Mouse (Mus musculus): ENCODE results near the gene Gimap5. TPM values are rescaled to one million over a fixed set of nuclear protein-coding genes. Genes with fewer than 3 reads are reported as not detected.

Gene Gimap5
- polyA plus RNA-seq, 2 experiments: 3.5 to 3.8 TPM

DNA sequence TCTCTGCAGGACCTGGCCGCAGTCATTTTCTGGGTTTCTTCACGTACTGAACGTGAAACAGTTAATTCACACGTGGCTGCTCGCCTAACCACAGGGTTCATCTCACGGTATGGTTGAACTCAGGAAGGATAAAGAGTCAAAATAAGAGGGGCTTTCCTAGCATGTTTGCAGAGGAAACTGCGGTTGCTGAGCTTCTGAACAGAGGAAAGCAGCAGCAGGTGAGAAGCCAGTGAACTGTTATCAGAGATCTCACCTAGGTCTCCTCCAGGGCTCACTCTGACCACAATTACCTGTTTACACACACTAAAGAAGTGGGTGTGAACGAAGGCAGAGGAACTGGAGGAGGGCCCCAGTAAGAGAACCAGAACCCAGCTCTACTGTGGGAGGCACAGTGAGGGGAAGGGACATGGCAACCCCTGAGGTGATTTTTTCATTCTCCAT lies 13.1 kb upstream of the Gimap5 start:
- no peak for TF ChIP-seq POLR2A (IDR thresholded peaks at IDR 0.05; ENCODE audit: borderline replicate concordance, extremely low read depth, insufficient read depth, insufficient read length)
- no peaks in the 10 kb centered on the region for H3K27me3 ChIP-seq (ENCODE audit: control insufficient read depth, insufficient read depth, low read length)
- DNase-seq (ENCODE audit: low spot score): no peak
- ATAC-seq (ENCODE audit: low FRiP score, low read depth): no peak
- no peak overlapping the region for H3K9ac ChIP-seq (ENCODE audit: low read depth, low read length, severe bottlenecking)
- H3K4me3 ChIP-seq (replicated peaks; ENCODE audit: low read length): no peak overlapping the region
- no peaks in the 10 kb centered on the region for H3K9me3 ChIP-seq (ENCODE audit: control insufficient read depth, low read length)
- H3K4me1 ChIP-seq (ENCODE audit: control insufficient read depth, insufficient read depth, low read length): no peaks in the 10 kb centered on the region
- no peak overlapping the region for H3K27ac ChIP-seq (replicated peaks; ENCODE audit: low read depth, low read length)
- H3K36me3 ChIP-seq (ENCODE audit: control insufficient read depth, insufficient read depth, low read length): no peaks in the 10 kb centered on the region
- 50% methylated on average over 8 of the region's 8 CpGs for WGBS
- H3K4me2 ChIP-seq (replicated peaks; ENCODE audit: low read depth, low read length, severe bottlenecking): no peak overlapping the region

DNA sequence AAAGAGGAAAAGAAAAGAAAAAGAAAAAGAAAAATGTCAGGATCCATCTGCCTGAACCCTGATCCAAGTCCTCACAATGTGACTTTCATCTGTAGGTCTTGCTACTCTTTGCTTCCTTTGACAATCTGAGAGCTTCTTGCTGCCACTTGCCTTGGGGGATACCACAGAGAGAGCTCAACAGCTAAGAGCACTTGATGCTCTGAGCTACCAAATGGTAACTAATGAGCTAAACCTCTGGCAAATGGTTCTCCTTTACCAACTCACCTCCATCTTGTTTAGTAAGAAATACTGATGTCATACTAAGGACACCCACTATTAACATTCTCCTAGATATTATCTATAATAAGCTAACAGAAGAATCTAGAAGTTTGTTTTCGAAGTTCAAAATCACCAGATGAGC lies 12.3 kb upstream of the Gimap5 start:
- Histone ChIP-seq H3K27ac (replicated peaks; ENCODE audit: low read depth, low read length) (no peak overlapping the region), H3K4me2 (replicated peaks; ENCODE audit: low read depth, low read length, severe bottlenecking) (no peak overlapping the region), H3K4me1 (ENCODE audit: control insufficient read depth, insufficient read depth, low read length) (no peaks in the 10 kb centered on the region), H3K9me3 (ENCODE audit: control insufficient read depth, low read length) (no peaks in the 10 kb centered on the region), H3K36me3 (ENCODE audit: control insufficient read depth, insufficient read depth, low read length) (no peaks in the 10 kb centered on the region), H3K27me3 (ENCODE audit: control insufficient read depth, insufficient read depth, low read length) (no peaks in the 10 kb centered on the region), H3K4me3 (replicated peaks; ENCODE audit: low read length) (no peak overlapping the region), H3K9ac (ENCODE audit: low read depth, low read length, severe bottlenecking) (no peak overlapping the region)
- no peak for ATAC-seq (ENCODE audit: low FRiP score, low read depth)
- no peak for TF ChIP-seq POLR2A (IDR thresholded peaks at IDR 0.05; ENCODE audit: borderline replicate concordance, extremely low read depth, insufficient read depth, insufficient read length)
- DNase-seq (ENCODE audit: low spot score): no peak
- 78% methylated on average over 1 of the region's 1 CpGs for WGBS

DNA sequence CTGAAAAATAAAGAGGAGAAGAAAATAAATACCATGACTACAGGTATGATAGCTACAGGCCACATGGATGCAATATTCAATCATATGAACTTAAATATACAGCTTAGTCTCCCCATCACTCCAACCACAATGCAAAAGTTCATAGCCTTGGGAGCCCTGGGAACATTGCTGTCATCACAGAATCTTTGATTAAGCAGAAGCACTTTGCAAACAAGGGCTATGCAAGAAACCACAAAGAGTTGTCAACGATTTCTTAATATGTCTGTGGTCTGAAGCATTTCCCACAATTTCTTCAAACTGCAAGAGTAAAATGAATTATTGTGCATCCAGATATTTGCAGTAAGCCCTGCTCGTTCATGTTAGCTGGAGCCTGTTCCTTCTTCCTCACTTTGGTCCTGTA lies 8.9 kb upstream of the Gimap5 start:
- no peak for TF ChIP-seq POLR2A (IDR thresholded peaks at IDR 0.05; ENCODE audit: borderline replicate concordance, extremely low read depth, insufficient read depth, insufficient read length)
- WGBS: 60% methylated on average over 2 of the region's 2 CpGs
- ATAC-seq (ENCODE audit: low FRiP score, low read depth): no peak

DNA sequence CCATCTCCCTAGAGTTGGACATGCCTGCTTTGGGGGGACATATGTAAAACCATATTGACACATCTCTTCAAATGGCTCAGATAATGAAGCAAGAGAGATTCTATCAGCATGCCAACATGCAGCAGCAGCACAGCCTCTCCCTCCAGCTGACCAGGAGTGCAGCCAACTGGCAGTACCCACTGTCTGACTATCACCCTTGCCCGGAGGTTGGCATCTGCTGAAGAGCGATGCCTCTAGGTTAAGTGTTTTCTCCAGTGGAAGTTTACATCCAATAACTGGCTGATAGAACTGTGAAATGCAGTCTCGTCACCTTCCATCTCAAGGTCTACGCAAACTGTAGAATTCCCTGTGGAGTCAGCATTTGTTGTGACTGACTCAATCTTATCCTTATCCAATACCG lies 8.3 kb upstream of the Gimap5 start:
- 88% methylated on average over 5 of the region's 5 CpGs for WGBS
- Histone ChIP-seq H3K9ac (ENCODE audit: low read depth, low read length, severe bottlenecking) (no peak overlapping the region), H3K27ac (replicated peaks; ENCODE audit: low read depth, low read length) (no peak overlapping the region), H3K36me3 (ENCODE audit: control insufficient read depth, insufficient read depth, low read length) (no peaks in the 10 kb centered on the region), H3K27me3 (ENCODE audit: control insufficient read depth, insufficient read depth, low read length) (peaks cover 22% of the 10 kb centered on the region), H3K9me3 (ENCODE audit: control insufficient read depth, low read length) (no peaks in the 10 kb centered on the region), H3K4me2 (replicated peaks; ENCODE audit: low read depth, low read length, severe bottlenecking) (no peak overlapping the region), H3K4me3 (replicated peaks; ENCODE audit: low read length) (no peak overlapping the region), H3K4me1 (ENCODE audit: control insufficient read depth, insufficient read depth, low read length) (peaks cover 3% of the 10 kb centered on the region)
- TF ChIP-seq POLR2A (IDR thresholded peaks at IDR 0.05; ENCODE audit: borderline replicate concordance, extremely low read depth, insufficient read depth, insufficient read length): no peak
- ATAC-seq (ENCODE audit: low FRiP score, low read depth): no peak
- DNase-seq (ENCODE audit: low spot score): no peak

More for the DNA sequence above, 8.9 kb upstream of the Gimap5 start:
- peaks cover 17% of the 10 kb centered on the region for H3K27me3 ChIP-seq (ENCODE audit: control insufficient read depth, insufficient read depth, low read length)
- no peaks in the 10 kb centered on the region for H3K9me3 ChIP-seq (ENCODE audit: control insufficient read depth, low read length)
- H3K9ac ChIP-seq (ENCODE audit: low read depth, low read length, severe bottlenecking): no peak overlapping the region
- H3K4me3 ChIP-seq (replicated peaks; ENCODE audit: low read length): no peak overlapping the region
- DNase-seq (ENCODE audit: low spot score): no peak
- no peaks in the 10 kb centered on the region for H3K36me3 ChIP-seq (ENCODE audit: control insufficient read depth, insufficient read depth, low read length)
- no peaks in the 10 kb centered on the region for H3K4me1 ChIP-seq (ENCODE audit: control insufficient read depth, insufficient read depth, low read length)
- H3K27ac ChIP-seq (replicated peaks; ENCODE audit: low read depth, low read length): no peak overlapping the region
- no peak overlapping the region for H3K4me2 ChIP-seq (replicated peaks; ENCODE audit: low read depth, low read length, severe bottlenecking)

DNA sequence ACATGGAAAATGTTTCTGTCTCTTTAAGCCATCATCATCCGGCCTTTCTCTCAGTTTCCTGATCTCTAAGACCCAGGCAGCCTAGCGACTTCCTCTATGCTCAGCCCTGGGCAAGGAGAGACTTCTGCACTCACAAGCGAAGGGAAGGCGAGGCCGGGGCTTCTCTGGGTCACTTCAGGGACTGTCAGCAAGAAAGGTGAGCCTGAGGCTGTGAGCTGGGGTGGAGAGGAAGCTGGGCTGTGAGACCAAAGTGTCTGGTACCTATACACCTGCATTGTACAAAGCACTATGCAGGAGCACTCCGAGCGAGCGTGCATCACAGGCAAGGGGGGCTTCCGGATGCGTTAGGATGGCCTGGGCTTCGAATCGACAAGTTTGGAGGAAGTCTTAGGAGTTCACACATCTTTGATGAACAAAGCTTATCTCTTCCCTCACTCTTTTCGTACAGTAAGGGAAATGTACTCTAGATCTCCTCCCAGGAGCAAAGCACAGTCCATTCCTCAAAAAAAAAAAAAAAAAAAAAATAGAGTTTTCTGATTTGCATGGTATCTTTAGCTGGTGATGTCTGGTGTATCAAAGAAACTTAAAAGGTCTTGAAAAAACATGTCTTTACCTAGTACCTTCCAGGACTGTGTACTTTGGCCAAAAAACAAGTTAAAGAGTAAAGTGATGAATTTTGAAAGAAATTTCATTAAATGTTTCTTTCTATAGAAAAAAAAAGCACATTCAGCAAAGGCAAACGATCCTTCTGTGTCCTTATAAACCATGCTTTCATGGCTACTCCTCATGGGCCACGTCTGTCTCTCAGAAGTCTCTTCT lies 6.8 kb upstream of the Gimap5 start, which contains the start of gene Gimap1:
Gimap1 (plus strand) TSS at position 94 of the 819 bp plus-strand sequence.
- Histone ChIP-seq H3K4me3 (replicated peaks; ENCODE audit: low read length) (no peak within 1 kb of the TSS), H3K27ac (replicated peaks; ENCODE audit: low read depth, low read length) (no peak within 1 kb of the TSS), H3K4me2 (replicated peaks; ENCODE audit: low read depth, low read length, severe bottlenecking) (no peak within 1 kb of the TSS), H3K4me1 (ENCODE audit: control insufficient read depth, insufficient read depth, low read length) (peaks cover 6% of the 10 kb centered on the region), H3K9me3 (ENCODE audit: control insufficient read depth, low read length) (no peaks in the 10 kb centered on the region), H3K27me3 (ENCODE audit: control insufficient read depth, insufficient read depth, low read length) (peaks cover 34% of the 10 kb centered on the region), H3K36me3 (ENCODE audit: control insufficient read depth, insufficient read depth, low read length) (no peaks in the 10 kb centered on the region), H3K9ac (ENCODE audit: low read depth, low read length, severe bottlenecking) (no peak within 1 kb of the TSS)
- 75% methylated on average over 15 of the region's 15 CpGs for WGBS
- no peak for DNase-seq (ENCODE audit: low spot score)
- no peak for ATAC-seq (ENCODE audit: low FRiP score, low read depth)
- TF ChIP-seq POLR2A (IDR thresholded peaks at IDR 0.05; ENCODE audit: borderline replicate concordance, extremely low read depth, insufficient read depth, insufficient read length): no peak

Measured in limb, embryonic 14.5 days (tissue).